Mouse (Mus musculus): ENCODE data around the gene Usf3. TPM values are rescaled to one million over a fixed set of nuclear protein-coding genes. Genes with fewer than 3 reads are reported as not detected.
A peak's percentile ranks its signal among the peaks of the same experiment; 100 is the strongest.

Gene Usf3
- polyA plus RNA-seq, 1 experiment from 2014 or later: 4.4 TPM

DNA sequence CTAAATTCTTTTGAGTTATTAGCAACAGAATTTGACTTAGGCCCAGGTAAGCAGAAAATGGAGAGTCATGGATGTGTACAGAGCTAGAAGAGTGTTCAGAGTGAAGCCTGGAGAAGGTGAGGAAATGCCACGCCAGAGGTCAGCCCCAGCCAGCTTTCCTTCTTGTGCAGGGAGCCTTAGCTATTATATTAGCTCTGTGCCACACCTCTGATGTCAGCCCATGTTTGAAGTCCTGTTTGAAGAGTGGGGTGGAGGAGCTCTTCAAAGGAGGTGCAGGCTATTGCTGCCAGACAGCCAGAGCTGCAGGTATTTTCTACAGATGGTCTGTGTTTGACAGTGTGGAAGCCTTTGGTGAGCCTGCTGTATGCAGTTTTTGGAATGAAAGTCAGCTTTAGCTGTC is 5.5 kb downstream of the Usf3 start:
- no peak for DNase-seq (ENCODE audit: low spot score)
- no peaks in the 10 kb centered on the region for H3K27me3 ChIP-seq (ENCODE audit: control insufficient read depth, insufficient read depth, low read length)
- H3K9me3 ChIP-seq (replicated peaks; ENCODE audit: control insufficient read depth, low read length): no peaks in the 10 kb centered on the region
- H3K4me1 ChIP-seq (ENCODE audit: control insufficient read depth, insufficient read depth, low read length): no peaks in the 10 kb centered on the region
- no peak for ATAC-seq (replicated peaks; ENCODE audit: insufficient number of reproducible peaks, low FRiP score, low TSS enrichment, low read depth)
- no peak overlapping the region for H3K9ac ChIP-seq (replicated peaks; ENCODE audit: low read length)
- WGBS: 65% methylated on average over 1 of the region's 1 CpGs
- H3K27ac ChIP-seq (replicated peaks; ENCODE audit: low read depth, low read length): no peak overlapping the region
- no peaks in the 10 kb centered on the region for H3K36me3 ChIP-seq (replicated peaks; ENCODE audit: control insufficient read depth, insufficient read depth, low read depth, low read length)
- H3K4me3 ChIP-seq (ENCODE audit: low read depth, low read length): no peak overlapping the region
- no peak overlapping the region for H3K4me2 ChIP-seq (ENCODE audit: low read depth, low read length)

DNA sequence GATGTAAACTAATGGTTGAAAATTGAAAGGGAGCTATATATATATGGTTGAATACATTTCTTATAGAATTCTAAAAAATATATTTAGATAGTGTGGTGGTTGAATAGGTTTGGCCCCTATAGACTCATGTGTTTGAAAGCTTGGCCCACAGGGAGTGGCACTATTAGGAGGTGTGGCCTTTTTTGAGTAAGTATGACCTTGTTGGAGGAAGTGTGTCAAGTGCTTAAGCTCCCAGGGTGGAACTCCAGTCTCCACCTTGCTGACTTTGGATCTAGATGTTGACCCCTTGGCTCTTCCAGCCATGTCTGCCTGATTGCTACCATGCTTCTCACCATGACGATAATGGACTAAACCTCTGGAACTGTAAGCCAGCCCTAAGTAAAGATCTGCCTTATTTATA is 9.6 kb downstream of the Usf3 start:
- no peaks in the 10 kb centered on the region for H3K27me3 ChIP-seq (ENCODE audit: control insufficient read depth, insufficient read depth, low read length)
- no peak for DNase-seq (ENCODE audit: low spot score)
- no peaks in the 10 kb centered on the region for H3K4me1 ChIP-seq (ENCODE audit: control insufficient read depth, insufficient read depth, low read length)
- no peak overlapping the region for H3K27ac ChIP-seq (replicated peaks; ENCODE audit: low read depth, low read length)
- no peaks in the 10 kb centered on the region for H3K9me3 ChIP-seq (replicated peaks; ENCODE audit: control insufficient read depth, low read length)
- H3K4me2 ChIP-seq (ENCODE audit: low read depth, low read length): no peak overlapping the region
- no peak for ATAC-seq (replicated peaks; ENCODE audit: insufficient number of reproducible peaks, low FRiP score, low TSS enrichment, low read depth)
- H3K36me3 ChIP-seq (replicated peaks; ENCODE audit: control insufficient read depth, insufficient read depth, low read depth, low read length): no peaks in the 10 kb centered on the region
- 90% methylated on average over 1 of the region's 1 CpGs for WGBS
- H3K4me3 ChIP-seq (ENCODE audit: low read depth, low read length): no peak overlapping the region
- no peak overlapping the region for H3K9ac ChIP-seq (replicated peaks; ENCODE audit: low read length)

DNA sequence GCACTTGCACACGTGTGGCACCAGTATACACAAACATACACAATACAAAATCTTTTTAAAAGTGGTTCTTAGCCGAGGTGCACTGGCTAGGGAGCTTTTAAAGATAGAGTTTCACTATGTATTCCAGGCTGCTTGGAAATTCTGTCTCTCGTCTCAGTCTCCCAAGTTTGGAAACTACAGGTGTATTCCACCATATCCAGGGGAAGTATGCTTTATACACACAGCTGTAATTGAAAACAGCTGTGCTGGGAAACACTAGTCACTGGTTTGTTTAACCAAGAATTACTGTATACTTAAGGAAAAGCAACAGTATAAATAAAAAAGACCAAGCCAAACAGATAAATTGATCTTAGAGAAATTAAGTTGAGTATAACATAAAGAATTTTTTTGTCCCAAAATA is 11.7 kb downstream of the Usf3 start:
- peak; percentile 73 for DNase-seq (ENCODE audit: low spot score)
- H3K9ac ChIP-seq (replicated peaks; ENCODE audit: low read length): no peak overlapping the region
- WGBS: 50% methylated on average over 3 of the region's 3 CpGs
- H3K4me1 ChIP-seq (ENCODE audit: control insufficient read depth, insufficient read depth, low read length): no peaks in the 10 kb centered on the region
- H3K4me3 ChIP-seq (ENCODE audit: low read depth, low read length): no peak overlapping the region
- no peak for ATAC-seq (replicated peaks; ENCODE audit: insufficient number of reproducible peaks, low FRiP score, low TSS enrichment, low read depth)
- no peaks in the 10 kb centered on the region for H3K27me3 ChIP-seq (ENCODE audit: control insufficient read depth, insufficient read depth, low read length)
- H3K9me3 ChIP-seq (replicated peaks; ENCODE audit: control insufficient read depth, low read length): no peaks in the 10 kb centered on the region
- H3K36me3 ChIP-seq (replicated peaks; ENCODE audit: control insufficient read depth, insufficient read depth, low read depth, low read length): no peaks in the 10 kb centered on the region
- H3K27ac ChIP-seq (replicated peaks; ENCODE audit: low read depth, low read length): no peak overlapping the region
- no peak overlapping the region for H3K4me2 ChIP-seq (ENCODE audit: low read depth, low read length)

DNA sequence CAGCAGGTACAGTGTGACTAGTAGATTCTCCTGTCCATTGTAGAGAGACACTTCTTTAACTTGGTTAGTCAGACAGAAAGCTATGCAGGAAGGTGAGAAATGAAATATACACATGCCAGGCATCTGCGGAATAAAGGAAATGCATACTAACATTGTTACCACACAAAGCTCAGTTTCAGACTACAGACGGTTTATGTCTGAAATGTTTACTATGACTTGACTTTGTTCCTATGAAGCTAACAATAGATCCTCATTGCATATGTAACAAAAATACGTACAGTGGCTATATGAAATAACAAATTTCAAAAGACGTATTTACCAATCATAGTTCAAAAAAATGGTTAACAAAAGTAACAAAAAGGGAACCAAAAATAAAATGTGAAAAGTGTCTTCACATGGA is 14.1 kb downstream of the Usf3 start:
- Histone ChIP-seq H3K36me3 (replicated peaks; ENCODE audit: control insufficient read depth, insufficient read depth, low read depth, low read length) (no peaks in the 10 kb centered on the region), H3K27me3 (ENCODE audit: control insufficient read depth, insufficient read depth, low read length) (no peaks in the 10 kb centered on the region), H3K9ac (replicated peaks; ENCODE audit: low read length) (no peak overlapping the region), H3K4me3 (ENCODE audit: low read depth, low read length) (no peak overlapping the region), H3K4me1 (ENCODE audit: control insufficient read depth, insufficient read depth, low read length) (no peaks in the 10 kb centered on the region), H3K9me3 (replicated peaks; ENCODE audit: control insufficient read depth, low read length) (no peaks in the 10 kb centered on the region), H3K27ac (replicated peaks; ENCODE audit: low read depth, low read length) (no peak overlapping the region), H3K4me2 (ENCODE audit: low read depth, low read length) (no peak overlapping the region)
- ATAC-seq (replicated peaks; ENCODE audit: insufficient number of reproducible peaks, low FRiP score, low TSS enrichment, low read depth) (no peak), DNase-seq (ENCODE audit: low spot score) (no peak)
- 96% methylated on average over 4 of the region's 4 CpGs for WGBS

GRCm38 (mm10) chr16:44188766-44189165 is 15.7 kb downstream of the Usf3 start:
- DNase-seq (ENCODE audit: low spot score): no peak
- WGBS: 81% methylated on average over 3 of the region's 3 CpGs

GRCm38 (mm10) chr16:44190032-44190431 is 17.0 kb downstream of the Usf3 start:
- Histone ChIP-seq H3K4me1 (ENCODE audit: control insufficient read depth, insufficient read depth, low read length) (no peaks in the 10 kb centered on the region), H3K27me3 (ENCODE audit: control insufficient read depth, insufficient read depth, low read length) (no peaks in the 10 kb centered on the region), H3K9ac (replicated peaks; ENCODE audit: low read length) (no peak overlapping the region), H3K36me3 (replicated peaks; ENCODE audit: control insufficient read depth, insufficient read depth, low read depth, low read length) (no peaks in the 10 kb centered on the region), H3K9me3 (replicated peaks; ENCODE audit: control insufficient read depth, low read length) (no peaks in the 10 kb centered on the region), H3K4me2 (ENCODE audit: low read depth, low read length) (no peak overlapping the region), H3K27ac (replicated peaks; ENCODE audit: low read depth, low read length) (no peak overlapping the region), H3K4me3 (ENCODE audit: low read depth, low read length) (no peak overlapping the region)
- WGBS: 95% methylated on average over 6 of the region's 6 CpGs
- no peak for ATAC-seq (replicated peaks; ENCODE audit: insufficient number of reproducible peaks, low FRiP score, low TSS enrichment, low read depth)
- no peak for DNase-seq (ENCODE audit: low spot score)

More at GRCm38 (mm10) chr16:44188766-44189165, 15.7 kb downstream of the Usf3 start:
- H3K4me2 ChIP-seq (ENCODE audit: low read depth, low read length): no peak overlapping the region
- no peaks in the 10 kb centered on the region for H3K27me3 ChIP-seq (ENCODE audit: control insufficient read depth, insufficient read depth, low read length)
- H3K4me1 ChIP-seq (ENCODE audit: control insufficient read depth, insufficient read depth, low read length): no peaks in the 10 kb centered on the region
- no peak overlapping the region for H3K9ac ChIP-seq (replicated peaks; ENCODE audit: low read length)
- H3K27ac ChIP-seq (replicated peaks; ENCODE audit: low read depth, low read length): no peak overlapping the region
- no peak for ATAC-seq (replicated peaks; ENCODE audit: insufficient number of reproducible peaks, low FRiP score, low TSS enrichment, low read depth)
- no peaks in the 10 kb centered on the region for H3K36me3 ChIP-seq (replicated peaks; ENCODE audit: control insufficient read depth, insufficient read depth, low read depth, low read length)
- H3K4me3 ChIP-seq (ENCODE audit: low read depth, low read length): no peak overlapping the region
- no peaks in the 10 kb centered on the region for H3K9me3 ChIP-seq (replicated peaks; ENCODE audit: control insufficient read depth, low read length)

GRCm38 (mm10) chr16:44190968-44191367 is 17.9 kb downstream of the Usf3 start:
- DNase-seq (ENCODE audit: low spot score): no peak
- Histone ChIP-seq H3K4me2 (ENCODE audit: low read depth, low read length) (no peak overlapping the region), H3K36me3 (replicated peaks; ENCODE audit: control insufficient read depth, insufficient read depth, low read depth, low read length) (no peaks in the 10 kb centered on the region), H3K27ac (replicated peaks; ENCODE audit: low read depth, low read length) (no peak overlapping the region), H3K27me3 (ENCODE audit: control insufficient read depth, insufficient read depth, low read length) (no peaks in the 10 kb centered on the region), H3K9ac (replicated peaks; ENCODE audit: low read length) (no peak overlapping the region), H3K9me3 (replicated peaks; ENCODE audit: control insufficient read depth, low read length) (no peaks in the 10 kb centered on the region), H3K4me1 (ENCODE audit: control insufficient read depth, insufficient read depth, low read length) (no peaks in the 10 kb centered on the region), H3K4me3 (ENCODE audit: low read depth, low read length) (no peak overlapping the region)
- no peak for ATAC-seq (replicated peaks; ENCODE audit: insufficient number of reproducible peaks, low FRiP score, low TSS enrichment, low read depth)
- 95% methylated on average over 2 of the region's 2 CpGs for WGBS

- Histone ChIP-seq H3K4me2 (ENCODE audit: low read depth, low read length) (no peak overlapping the region), H3K4me3 (ENCODE audit: low read depth, low read length) (no peak overlapping the region), H3K9ac (replicated peaks; ENCODE audit: low read length) (no peak overlapping the region), H3K4me1 (ENCODE audit: control insufficient read depth, insufficient read depth, low read length) (no peaks in the 10 kb centered on the region), H3K36me3 (replicated peaks; ENCODE audit: control insufficient read depth, insufficient read depth, low read depth, low read length) (no peaks in the 10 kb centered on the region; the same call in 1 of the 2 replicates), H3K27ac (replicated peaks; ENCODE audit: low read depth, low read length) (no peak overlapping the region), H3K27me3 (ENCODE audit: control insufficient read depth, insufficient read depth, low read length) (no peaks in the 10 kb centered on the region), H3K9me3 (replicated peaks; ENCODE audit: control insufficient read depth, low read length) (no peaks in the 10 kb centered on the region)
- 90% methylated on average over 14 of the region's 14 CpGs for WGBS
- DNase-seq (ENCODE audit: low spot score) (no peak), ATAC-seq (replicated peaks; ENCODE audit: insufficient number of reproducible peaks, low FRiP score, low TSS enrichment, low read depth) (no peak)
These were observed 26.1 kb downstream of the Usf3 start for GRCm38 (mm10) chr16:44199066-44199703.

All from embryonic facial prominence, embryonic 11.5 days (tissue).